Mouse (Mus musculus) cerebellum, adult (tissue): ENCODE measurements around the gene Wnt10b.

ENCODE experiments used
- ATAC-seq: cut with Nextera tagmentation; 2 replicates; pipeline ENCODE4 v1.9.2; 2017; ENCODE audit warnings: mild to moderate bottlenecking, moderate library complexity, mixed read lengths; ENCODE audit not compliant: insufficient number of reproducible peaks, low FRiP score, low TSS enrichment

The Wnt10b gene

GRCm38 (mm10) chr15:98797835-98798492, 20.0 kb upstream of the Wnt10b start:
- no peak for ATAC-seq

DNA sequence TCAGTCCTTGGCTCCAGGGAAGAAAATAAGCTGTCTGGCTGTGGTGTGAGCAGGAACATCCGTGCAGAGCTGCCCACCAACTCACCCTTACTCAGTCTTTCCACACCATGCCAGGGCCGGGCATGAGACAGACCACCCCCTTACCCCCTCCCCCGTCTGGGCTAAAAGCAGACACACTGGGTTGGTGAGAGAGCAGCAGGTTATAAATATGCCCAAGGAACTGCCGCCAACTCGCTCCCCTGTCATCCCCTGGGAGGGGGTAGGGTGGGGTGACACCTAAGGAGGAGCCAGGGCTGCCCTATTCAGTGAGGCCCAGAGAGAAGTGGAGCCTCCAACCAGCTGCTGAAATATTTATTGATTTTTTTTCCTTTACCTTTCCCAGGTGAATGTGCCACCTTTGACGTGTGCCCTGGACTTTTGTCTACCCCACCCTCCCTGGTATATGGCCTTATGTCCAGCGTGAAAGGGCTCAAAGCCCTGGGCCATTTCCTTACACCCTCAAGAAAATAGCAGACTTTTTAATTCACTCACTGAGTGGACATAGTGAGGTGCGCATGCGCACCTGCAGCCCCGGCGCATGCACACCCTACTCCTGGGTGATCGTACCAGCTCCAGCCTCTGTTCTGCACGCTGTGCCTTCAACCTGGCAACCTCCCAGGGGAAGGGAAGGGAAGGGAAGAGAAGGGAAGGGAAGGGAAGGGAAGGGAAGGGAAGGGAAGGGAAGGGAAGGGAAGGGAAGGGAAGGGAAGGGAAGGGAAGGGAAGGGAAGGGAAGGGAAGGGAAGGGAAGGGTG, 19.0 kb upstream of the Wnt10b start:
- no peak for ATAC-seq

DNA sequence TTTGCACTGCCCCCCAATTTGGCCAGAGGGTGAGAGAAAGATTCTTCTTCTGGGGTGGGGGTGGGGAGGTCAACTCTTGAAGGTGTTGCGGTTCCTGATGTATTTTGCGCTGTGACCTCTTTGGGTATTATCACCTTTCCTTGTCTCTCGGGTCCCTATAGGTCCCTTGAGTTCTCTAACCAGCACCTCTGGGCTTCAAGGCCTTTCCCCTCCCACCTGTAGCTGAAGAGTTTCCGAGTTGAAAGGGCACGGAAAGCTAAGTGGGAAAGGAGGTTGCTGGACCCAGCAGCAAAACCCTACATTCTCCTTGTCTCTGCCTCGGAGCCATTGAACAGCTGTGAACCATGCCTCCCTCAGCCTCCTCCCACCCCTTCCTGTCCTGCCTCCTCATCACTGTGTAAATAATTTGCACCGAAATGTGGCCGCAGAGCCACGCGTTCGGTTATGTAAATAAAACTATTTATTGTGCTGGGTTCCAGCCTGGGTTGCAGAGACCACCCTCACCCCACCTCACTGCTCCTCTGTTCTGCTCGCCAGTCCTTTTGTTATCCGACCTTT, 15.3 kb upstream of the Wnt10b start:
- ATAC-seq: no peak

DNA sequence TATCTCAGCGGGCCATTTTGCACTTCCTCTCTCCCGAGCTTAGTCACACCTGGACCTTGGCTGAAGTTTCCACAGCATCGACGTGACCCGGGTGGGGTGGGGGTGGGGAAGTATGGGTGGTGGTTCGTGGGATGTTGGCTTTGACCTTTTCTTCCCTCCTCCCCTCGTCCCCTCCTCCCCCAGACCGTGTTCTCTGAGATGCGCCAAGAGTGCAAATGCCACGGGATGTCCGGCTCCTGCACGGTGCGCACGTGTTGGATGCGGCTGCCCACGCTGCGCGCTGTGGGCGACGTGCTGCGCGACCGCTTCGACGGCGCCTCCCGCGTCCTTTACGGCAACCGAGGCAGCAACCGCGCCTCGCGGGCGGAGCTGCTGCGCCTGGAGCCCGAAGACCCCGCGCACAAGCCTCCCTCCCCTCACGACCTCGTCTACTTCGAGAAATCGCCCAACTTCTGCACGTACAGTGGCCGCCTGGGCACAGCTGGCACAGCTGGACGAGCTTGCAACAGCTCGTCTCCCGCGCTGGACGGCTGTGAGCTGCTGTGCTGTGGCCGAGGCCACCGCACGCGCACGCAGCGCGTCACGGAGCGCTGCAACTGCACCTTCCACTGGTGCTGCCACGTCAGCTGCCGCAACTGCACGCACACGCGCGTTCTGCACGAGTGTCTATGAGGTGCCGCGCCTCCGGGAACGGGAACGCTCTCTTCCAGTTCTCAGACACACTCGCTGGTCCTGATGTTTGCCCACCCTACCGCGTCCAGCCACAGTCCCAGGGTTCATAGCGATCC, 14.5 kb upstream of the Wnt10b start:
- ATAC-seq: no peak

- ATAC-seq: no peak
Measured at GRCm38 (mm10) chr15:98791771-98792170, 13.8 kb upstream of the Wnt10b start.

GRCm38 (mm10) chr15:98791221-98791620, 13.3 kb upstream of the Wnt10b start:
- no peak for ATAC-seq

GRCm38 (mm10) chr15:98790761-98791160, 12.8 kb upstream of the Wnt10b start:
- ATAC-seq: no peak

DNA sequence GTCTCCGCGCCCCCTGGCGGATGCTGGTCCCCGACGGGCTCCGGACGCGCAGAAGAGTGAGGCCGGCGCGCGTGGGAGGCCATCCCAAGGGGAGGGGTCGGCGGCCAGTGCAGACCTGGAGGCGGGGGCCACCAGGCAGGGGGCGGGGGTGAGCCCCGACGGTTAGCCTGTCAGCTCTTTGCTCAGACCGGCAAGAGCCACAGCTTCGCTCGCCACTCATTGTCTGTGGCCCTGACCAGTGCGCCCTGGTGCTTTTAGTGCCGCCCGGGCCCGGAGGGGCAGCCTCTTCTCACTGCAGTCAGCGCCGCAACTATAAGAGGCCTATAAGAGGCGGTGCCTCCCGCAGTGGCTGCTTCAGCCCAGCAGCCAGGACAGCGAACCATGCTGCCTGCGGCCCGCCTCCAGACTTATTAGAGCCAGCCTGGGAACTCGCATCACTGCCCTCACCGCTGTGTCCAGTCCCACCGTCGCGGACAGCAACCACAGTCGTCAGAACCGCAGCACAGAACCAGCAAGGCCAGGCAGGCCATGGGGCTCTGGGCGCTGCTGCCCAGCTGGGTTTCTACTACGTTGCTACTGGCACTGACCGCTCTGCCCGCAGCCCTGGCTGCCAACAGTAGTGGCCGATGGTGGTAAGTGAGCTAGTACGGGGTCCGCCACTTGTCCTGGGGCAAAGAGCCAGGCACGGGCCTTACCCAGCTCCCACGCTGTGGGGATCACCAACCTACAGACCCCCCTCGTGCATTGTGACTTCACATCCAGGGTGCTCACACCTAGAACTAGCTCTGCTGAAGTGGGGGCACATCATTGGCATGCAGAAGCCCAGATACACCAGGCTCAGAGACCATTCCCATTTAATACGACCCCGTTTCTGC, 11.9 kb upstream of the Wnt10b start, which contains the start of gene Wnt1:
TSS of gene Wnt1 (plus strand) at position 197 of the 875 bp plus-strand sequence.
- ATAC-seq: no peak

DNA sequence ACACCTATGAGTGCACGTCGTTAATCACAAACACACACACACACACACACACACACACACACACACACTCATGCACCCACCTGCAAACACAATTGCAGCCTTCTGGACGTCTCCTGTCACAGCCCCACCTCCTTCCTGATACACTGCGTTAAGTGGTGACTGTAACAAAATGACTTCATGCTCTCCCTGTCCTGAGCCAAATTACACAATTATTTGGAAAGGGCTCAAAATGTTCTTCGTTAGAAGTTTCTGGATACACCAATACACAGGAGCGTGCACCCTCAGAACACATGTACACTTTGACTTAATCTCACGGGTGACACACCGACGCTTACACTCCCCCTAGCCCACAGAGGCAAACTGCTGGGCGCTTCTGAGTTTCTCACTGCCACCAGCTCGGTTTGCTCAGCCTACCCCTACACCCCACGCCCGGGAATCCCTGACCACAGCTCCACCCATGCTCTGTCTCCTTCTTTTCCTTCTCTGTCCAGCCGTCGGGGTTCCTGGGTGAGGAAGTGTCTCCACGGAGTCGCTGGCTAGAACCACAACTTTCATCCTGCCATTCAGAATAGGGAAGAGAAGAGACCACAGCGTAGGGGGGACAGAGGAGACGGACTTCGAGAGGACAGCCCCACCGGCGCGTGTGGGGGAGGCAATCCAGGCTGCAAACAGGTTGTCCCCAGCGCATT, 11.2 kb upstream of the Wnt10b start:
- ATAC-seq: no peak

DNA sequence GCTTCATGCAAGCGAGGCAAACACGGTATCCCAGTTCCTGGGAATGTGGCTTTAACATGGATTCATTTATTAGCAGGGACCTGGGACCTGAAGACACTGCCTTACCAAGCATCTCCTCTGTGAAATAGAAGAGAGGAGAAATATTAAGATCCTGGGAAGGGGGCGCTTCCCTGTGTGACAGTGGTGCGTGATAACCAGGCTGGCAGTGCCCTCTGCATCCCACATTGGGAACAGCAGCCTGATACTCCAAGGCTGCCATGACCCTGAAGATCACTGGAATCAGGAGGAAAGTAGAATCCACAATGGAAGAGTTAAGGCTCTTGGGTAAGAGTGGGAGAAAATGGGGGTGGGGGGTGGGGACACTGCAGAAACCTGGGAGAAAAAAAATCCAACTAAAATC, 10.0 kb upstream of the Wnt10b start:
- no peak for ATAC-seq

GRCm38 (mm10) chr15:98785744-98786143, 7.8 kb upstream of the Wnt10b start:
- no peak for ATAC-seq

GRCm38 (mm10) chr15:98781166-98781565, 3.2 kb upstream of the Wnt10b start:
- no peak for ATAC-seq

GRCm38 (mm10) chr15:98780573-98780972, 2.6 kb upstream of the Wnt10b start:
- no peak for ATAC-seq

GRCm38 (mm10) chr15:98780075-98780474, 2.1 kb upstream of the Wnt10b start:
- ATAC-seq: no peak

DNA sequence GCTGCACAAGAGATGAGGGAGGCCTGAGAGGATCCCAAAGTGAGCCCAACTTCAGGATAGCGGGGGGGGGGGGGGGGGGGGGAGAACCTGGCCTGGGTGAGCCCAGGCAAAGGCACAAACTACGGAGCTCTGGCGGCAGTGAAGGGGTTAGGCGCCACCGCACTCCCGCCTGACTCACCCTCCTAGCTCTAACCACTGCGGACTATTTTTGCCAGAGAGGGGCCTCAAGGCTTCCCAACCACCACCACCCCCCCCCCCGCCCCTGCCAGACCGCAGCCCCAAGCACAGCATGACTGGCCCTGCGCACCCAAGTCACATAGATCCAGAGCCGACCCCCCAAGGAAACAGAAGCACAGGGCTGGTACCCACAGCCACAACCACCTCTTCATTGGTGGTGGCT, 856 bp upstream of the Wnt10b start:
- ATAC-seq: no peak

DNA sequence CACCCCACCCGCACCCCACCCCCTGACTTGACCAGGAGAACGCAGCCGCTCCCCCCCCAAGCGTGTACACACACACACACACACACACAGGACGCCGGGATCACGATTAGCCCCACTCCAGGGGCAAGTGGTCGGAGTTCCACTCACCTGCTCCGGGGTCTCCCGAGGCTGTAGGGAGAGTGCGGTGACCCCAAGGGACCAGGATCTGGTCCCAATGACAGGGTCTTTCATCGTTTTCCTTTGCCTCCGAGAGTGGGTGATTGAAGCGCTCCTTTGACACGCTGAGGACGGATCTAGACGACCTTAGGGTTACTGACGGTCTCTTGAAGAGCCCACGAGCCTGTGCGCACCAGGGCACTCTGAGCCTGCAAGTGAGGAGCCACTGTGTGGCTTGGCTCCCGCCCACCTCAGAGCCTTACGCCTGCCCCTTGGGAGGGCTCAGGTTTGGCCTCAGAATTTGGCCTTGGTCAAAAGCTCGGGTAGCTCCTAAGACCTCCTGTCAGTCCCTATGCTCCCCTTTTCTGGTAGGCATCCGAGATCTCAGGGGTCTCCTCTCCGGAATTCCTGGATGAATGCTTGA, 331 bp upstream of the Wnt10b start:
- no peak for ATAC-seq

GRCm38 (mm10) chr15:98777005-98777616, 839 bp downstream of the Wnt10b start:
- no peak for ATAC-seq

DNA sequence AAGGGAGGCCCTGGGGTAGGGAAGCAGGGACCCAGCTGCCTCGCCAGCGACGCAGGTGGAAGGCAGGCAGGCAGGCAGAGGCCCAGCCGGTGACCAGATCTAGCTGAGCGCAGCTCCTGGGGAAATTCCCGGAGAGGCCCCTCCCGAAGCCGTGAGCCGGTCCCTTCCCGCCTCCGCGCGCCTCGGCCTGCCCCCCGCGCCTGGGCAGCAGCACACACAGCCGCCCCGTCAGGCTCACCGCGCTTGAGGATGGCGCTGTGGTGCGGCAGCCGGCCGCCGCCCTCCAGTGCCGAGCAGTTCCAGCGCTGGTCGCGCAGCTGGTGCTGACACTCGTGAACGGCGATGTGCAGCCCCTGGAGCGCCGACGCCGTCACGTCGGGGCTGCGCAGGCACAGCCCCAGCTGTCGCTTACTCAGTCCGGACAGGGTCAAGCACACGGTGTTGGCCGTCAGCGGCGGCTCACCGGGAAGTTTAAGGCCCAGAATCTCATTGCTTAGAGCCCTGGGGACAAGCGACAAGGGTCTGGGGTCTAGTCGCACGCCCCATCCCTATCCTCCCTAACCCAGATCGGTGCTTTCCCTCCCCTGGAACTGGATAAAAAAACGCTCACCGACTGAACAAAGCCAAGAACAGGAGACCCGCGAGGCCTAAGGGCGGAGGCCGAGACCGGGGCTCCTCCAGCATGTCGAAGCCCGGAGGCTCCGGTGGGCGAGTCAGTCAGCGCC, 1.5 kb downstream of the Wnt10b start:
- ATAC-seq: no peak
